ENCODE assay signal across 19 mouse cellular contexts in the genomic region with DNA sequence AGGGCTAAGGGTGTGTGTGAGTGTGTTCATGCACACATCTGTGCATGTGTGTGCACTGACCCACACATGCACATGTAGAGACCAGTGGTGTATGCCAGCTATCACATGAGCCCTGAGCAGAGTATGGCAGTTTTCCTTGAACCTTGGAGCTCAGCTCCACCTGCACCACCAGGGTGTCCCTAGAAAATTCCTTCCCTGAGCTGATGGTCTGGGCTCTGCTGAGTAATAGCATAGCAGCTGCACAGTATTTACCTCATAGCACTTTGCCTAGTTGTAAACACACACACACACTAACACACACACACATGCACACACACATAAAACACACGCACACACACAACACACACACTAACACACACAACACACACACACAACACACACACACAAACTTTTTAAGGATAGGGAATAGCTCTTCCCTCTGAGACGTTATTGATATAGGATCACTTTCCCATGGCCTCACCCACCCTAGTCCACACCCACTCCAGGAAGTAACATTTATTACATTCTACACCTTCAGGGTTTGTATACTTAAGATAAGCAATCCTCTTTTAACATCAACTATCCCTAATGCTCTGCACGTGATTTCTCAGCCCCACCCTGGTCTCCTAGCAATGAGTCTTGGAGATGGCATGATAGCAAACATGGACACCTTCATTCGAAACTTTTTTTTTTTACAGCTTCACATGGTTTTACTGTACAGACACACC.
"Had no signal": no experiment of that assay in that cellular context is flagged by ENCODE, and none has a peak within 500 bp of the region (broad histone marks: within the 10 kb centered on the region; RNA-seq: fewer than 3 reads in every experiment).

No protein-coding gene starts in this region.

- H3K27ac ChIP-seq: kidney, postnatal 0 days; limb, embryonic 12.5 days; limb, embryonic 15.5 days; liver, embryonic 14.5 days; macrophage; midbrain, embryonic 12.5 days; midbrain, embryonic 15.5 days; neural tube, embryonic 12.5 days; neural tube, embryonic 15.5 days had no signal

- H3K27me3 ChIP-seq: midbrain, embryonic 15.5 days; neural tube, embryonic 12.5 days; neural tube, embryonic 15.5 days had no signal

- H3K4me1 ChIP-seq: limb, embryonic 12.5 days; limb, embryonic 15.5 days; midbrain, embryonic 12.5 days; midbrain, embryonic 15.5 days; neural tube, embryonic 12.5 days; neural tube, embryonic 15.5 days had no signal

- H3K36me3 ChIP-seq: limb, embryonic 12.5 days; limb, embryonic 15.5 days; midbrain, embryonic 12.5 days; midbrain, embryonic 15.5 days; neural tube, embryonic 12.5 days; neural tube, embryonic 15.5 days had no signal

- H3K9ac ChIP-seq: limb, embryonic 12.5 days; limb, embryonic 15.5 days; liver, embryonic 14.5 days; liver, postnatal 0 days; lung, embryonic 14.5 days; midbrain, embryonic 12.5 days; midbrain, embryonic 15.5 days; neural tube, embryonic 12.5 days; neural tube, embryonic 15.5 days had no signal

- ATAC-seq: liver, postnatal 0 days; lung, postnatal 0 days; midbrain, embryonic 15.5 days had no signal

- DNase-seq: kidney, adult 2 months; kidney, postnatal 25 days; left cerebral cortex, postnatal 4 days; liver, postnatal 0 days; lung, embryonic 14.5 days; retina, postnatal 1 day; right cerebral cortex, postnatal 25 days; thymus, postnatal 25 days had no signal

- H3K4me3 ChIP-seq: limb, embryonic 12.5 days; limb, embryonic 15.5 days; midbrain, embryonic 12.5 days; midbrain, embryonic 15.5 days; neural tube, embryonic 12.5 days; neural tube, embryonic 15.5 days had no signal

- H3K9me3 ChIP-seq: limb, embryonic 12.5 days; limb, embryonic 15.5 days; midbrain, embryonic 15.5 days; neural tube, embryonic 15.5 days had no signal

- H3K4me2 ChIP-seq: limb, embryonic 12.5 days; limb, embryonic 15.5 days; liver, embryonic 11.5 days; lung, embryonic 14.5 days; midbrain, embryonic 12.5 days; midbrain, embryonic 15.5 days; neural tube, embryonic 12.5 days; neural tube, embryonic 15.5 days had no signal
